Mouse (Mus musculus): ENCODE data around the gene Fnbp1. TPM values are rescaled to one million over a fixed set of nuclear protein-coding genes. Genes with fewer than 3 reads are reported as not detected.
"Not testable (repeated sequence)": the region's sequence is repeated elsewhere in the genome, so short reads cannot be mapped to it uniquely, and the experiment has no call there.

Fnbp1 gene
- total RNA-seq (2021) = 10 to 100 TPM in 1 of 2 experiments, 1 to 10 TPM in 1; 9.2 to 11.9 TPM
- long read RNA-seq, experiment 1, partial matches to known transcripts = 0 of 5 reads
- long read RNA-seq, experiment 1, other reads (novel, unspliced or antisense) = 3 of 5 reads
- long read RNA-seq, experiment 2, partial matches to known transcripts = 0 of 1 reads
- long read RNA-seq, experiment 2, other reads (novel, unspliced or antisense) = 1 of 1 reads

- DNase-seq (ENCODE audit: low spot score) = peak; percentile 80
Measured at GRCm38 (mm10) chr2:31141867-31142454, at the start of gene Fnbp1. TSS of gene Fnbp1 (minus strand) at chr2:31142008.

GRCm38 (mm10) chr2:31189654-31190053 is 47.8 kb upstream of the Fnbp1 start:
- no peak for DNase-seq (ENCODE audit: low spot score)

DNA sequence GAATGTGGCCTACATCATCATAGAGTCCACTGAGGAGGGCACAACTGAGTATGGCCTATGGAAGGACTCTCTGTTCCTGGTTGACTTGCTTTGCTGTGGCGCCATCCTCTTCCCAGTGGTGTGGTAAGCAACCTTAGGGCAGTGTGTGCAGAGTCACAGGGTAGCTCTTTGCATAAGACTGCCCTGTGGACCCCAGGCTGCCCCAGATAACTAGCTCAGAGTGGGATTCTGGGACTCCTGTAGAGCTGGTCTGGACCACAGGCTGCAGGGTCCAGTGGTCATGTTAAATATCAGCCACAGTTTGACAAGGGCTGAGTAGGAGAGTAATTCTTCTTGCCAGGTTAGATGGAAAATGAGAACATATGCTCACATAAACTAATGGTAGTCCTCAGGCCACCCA is 46.9 kb upstream of the Fnbp1 start:
- DNase-seq (ENCODE audit: low spot score) = no peak

DNA sequence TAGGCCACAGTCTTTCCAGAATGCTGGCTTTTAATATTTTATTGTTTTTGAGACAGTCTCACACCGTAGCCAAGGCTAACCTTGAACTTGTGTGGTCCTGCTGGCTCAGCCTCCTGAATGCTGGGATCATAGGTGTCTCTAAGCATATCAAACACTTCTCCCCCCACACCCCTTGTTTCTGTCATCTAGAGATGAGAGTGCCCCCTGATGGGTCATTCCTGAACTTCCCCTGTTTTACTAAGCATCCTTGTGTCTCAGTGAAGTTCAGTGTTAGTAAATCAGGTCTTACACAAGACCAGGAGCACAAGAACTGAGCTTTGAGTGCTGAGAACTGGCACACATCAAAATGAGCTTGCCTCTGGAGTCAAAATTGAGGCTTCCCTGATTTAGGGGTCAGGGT is 42.0 kb upstream of the Fnbp1 start:
- DNase-seq (ENCODE audit: low spot score) = no peak

DNA sequence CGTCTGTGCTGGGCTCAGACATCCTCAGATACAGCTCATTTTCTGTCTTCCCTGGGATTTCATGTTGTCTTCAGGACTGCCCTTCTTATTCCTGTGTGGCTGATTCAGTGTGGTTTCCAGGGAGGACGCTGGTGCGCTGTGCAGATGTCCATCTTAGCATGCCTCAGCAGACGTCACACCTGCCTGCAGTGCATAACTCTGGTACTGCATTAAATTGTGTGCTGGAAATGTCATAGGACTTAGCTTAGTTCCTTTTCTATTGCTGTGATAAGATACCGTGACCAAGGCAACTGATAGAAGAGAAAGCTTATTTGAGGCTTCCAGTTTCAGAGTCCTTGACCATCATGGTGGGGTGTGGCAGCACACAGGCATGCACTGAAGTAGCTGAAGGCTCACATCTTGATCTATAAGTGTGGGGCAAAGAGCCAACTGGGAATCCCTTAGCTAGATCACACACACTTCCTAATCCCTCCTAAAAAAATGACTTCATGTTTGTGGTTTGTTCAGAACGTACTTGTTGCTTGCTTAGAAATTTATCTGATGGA is 41.0 kb upstream of the Fnbp1 start:
- DNase-seq (ENCODE audit: low spot score) = no peak

DNA sequence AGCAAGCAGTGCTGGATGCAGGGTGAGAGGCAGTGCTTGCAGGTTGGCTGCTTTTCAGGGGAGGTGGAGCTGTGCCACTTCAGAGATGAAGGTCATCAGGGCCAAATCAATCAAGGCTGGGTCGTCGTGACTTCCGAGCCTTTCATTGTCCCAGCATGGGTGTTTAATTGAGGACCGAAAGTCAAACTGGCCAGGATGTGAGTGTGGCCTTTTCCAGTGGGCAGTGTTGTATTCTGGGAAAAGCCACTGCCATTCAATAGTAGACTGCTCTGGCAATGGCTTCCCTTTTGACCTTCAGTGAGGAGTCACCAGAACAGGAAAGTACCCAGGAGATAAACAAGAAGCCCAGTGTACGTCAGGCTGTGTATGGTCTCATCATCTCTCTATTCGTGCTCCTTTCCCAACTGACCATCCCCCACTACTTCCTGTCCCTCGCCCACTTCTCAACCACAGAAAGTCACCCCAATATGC is 38.3 kb upstream of the Fnbp1 start:
- no peak for DNase-seq (ENCODE audit: low spot score)

DNA sequence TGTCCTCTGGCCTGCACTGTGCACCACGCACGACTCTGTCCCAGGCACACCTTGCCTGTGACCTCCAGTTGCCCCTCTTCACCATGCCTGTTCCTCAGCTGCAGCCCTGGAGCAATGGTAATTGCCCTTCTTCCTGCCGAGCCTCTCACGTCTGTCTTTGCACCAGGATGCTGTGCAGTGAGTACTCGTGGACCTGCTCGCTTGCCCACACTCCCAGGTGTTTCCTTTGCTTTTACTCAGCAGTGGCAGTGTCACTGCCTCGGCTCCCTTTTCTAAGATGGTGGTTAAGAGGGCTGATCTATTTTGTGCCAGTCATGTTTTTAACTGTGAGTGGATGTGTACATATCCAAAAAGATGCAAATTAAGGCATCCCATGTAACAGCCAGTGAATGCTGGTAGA is 37.7 kb upstream of the Fnbp1 start:
- DNase-seq (ENCODE audit: low spot score) = no peak

- not testable (repeated sequence) for DNase-seq (ENCODE audit: low spot score)
Measured at GRCm38 (mm10) chr2:31178593-31178992, 36.8 kb upstream of the Fnbp1 start.

DNA sequence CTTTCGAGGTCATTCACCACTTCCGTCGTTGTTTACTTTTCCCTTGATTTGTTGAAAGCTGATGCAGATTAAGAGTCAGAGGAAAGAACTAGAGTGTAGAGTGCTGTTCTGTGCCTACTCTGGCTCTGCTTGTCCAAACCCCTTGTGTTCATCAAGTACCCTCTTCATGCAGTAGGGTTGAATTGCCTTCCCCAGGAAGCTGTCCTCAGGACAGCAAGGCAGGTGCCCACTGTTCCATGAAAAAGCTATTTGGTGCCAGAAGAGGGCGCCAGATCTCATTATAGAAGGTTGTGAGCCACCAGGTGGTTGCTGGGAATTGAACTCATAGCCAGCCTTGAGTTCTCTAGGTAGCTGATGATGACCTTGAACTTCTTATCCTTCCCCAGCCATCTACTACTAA is 31.5 kb upstream of the Fnbp1 start:
- DNase-seq (ENCODE audit: low spot score) = no peak

DNA sequence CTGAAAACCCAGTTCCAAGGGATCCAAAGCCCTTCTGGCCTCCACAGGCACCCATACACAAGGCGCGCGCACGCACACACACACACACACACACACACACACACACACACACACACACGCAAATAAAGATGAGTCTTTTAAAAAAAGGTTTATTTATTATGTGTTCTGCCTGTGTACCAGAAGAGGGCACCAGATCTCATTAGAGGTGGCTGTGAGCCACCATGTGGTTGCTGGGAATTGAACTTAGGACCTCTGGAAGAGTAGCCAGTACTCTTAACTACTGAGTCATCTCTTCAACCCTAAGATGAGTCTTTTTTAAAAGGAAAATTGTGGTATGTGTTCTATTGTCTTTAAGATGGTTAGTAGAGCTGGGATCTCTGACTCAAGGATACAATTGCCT is 30.7 kb upstream of the Fnbp1 start:
- no peak for DNase-seq (ENCODE audit: low spot score)

DNA sequence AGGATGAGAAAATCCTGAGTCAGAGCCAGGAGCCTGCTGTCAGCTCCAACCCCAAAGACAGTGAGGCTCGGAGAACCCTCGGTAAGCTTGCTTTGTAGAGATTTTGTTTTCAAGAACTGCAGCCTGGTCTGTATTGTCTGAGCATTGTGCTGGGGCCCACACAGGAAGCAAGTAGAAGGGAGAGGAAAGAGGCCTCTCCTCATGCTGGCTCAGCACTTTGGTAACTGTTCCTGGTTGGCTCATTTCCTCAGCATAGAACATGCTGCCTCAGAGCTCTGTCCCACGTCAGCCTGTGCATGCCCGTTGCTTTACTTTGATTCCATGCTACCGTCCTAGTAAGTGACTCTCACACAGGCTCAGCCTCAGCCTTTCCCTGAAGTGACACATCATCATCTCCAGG is 30.2 kb upstream of the Fnbp1 start:
- DNase-seq (ENCODE audit: low spot score) = peak; percentile 21

DNA sequence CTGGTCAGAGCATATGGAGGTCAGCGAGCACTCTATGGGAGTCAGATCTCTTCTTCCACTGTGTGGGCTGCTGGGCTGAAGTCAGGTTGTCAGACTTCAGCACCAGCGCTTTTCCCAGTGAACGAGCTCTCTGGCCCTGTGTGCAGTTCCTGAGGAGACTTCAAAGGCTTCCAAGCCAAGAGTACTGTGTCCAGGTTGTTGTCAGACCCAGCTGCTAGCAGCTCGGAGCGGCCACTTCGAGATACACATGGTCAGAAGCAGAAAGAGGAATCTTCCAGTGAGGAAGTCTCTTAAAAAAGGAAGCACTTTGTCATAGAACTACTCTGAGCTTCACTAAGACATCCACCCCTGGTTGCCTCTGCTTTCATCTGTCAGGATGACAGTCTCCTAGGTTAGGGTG is 28.4 kb upstream of the Fnbp1 start:
- no peak for DNase-seq (ENCODE audit: low spot score)

DNA sequence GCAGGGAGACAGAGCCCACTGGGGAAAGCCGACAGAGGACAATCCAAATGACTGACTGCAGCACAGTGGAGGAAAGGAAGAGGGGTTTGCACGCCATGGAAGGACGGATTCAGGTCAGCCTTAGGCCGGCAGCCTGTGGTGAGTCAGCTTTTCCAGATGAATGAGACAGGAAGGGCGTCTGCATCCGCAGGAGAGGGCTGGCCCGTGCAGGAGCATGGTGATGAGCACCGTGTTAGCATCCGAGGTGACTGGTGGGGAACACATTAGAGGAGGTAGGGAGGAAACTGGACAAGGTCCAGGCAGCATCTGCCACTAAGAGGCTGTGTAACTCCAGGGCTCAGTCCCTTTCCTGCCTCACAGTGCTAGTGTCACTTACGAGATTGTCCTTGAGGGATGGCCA is 27.2 kb upstream of the Fnbp1 start:
- no peak for DNase-seq (ENCODE audit: low spot score)

GRCm38 (mm10) chr2:31167571-31167970 is 25.8 kb upstream of the Fnbp1 start:
- not testable (repeated sequence) for DNase-seq (ENCODE audit: low spot score)

DNA sequence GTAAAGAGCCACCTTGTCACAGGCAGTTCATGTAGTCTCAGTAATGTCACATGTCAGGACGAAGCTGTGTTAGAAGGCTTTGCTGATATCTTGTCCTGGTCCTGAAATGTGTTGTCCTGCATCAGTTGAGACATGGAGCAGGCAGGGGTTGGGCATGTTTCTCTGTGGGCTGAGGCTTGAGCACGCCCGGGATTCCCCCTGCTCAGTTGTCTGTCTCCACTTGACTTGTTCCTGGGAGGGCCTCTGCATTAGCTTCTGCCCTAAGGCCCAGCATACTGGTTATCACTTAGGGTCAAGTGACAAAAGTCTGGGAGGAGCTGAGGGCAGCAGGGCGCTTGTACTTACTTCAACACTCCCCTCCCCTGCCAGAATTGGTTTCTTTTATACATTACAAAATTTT is 23.7 kb upstream of the Fnbp1 start:
- no peak for DNase-seq (ENCODE audit: low spot score)

- DNase-seq (ENCODE audit: low spot score) = no peak
Measured at GRCm38 (mm10) chr2:31164841-31165455, 23.1 kb upstream of the Fnbp1 start.

- DNase-seq (ENCODE audit: low spot score) = no peak
Measured at GRCm38 (mm10) chr2:31163361-31164118, 21.7 kb upstream of the Fnbp1 start.

GRCm38 (mm10) chr2:31161620-31162019 is 19.8 kb upstream of the Fnbp1 start:
- DNase-seq (ENCODE audit: low spot score) = no peak

DNA sequence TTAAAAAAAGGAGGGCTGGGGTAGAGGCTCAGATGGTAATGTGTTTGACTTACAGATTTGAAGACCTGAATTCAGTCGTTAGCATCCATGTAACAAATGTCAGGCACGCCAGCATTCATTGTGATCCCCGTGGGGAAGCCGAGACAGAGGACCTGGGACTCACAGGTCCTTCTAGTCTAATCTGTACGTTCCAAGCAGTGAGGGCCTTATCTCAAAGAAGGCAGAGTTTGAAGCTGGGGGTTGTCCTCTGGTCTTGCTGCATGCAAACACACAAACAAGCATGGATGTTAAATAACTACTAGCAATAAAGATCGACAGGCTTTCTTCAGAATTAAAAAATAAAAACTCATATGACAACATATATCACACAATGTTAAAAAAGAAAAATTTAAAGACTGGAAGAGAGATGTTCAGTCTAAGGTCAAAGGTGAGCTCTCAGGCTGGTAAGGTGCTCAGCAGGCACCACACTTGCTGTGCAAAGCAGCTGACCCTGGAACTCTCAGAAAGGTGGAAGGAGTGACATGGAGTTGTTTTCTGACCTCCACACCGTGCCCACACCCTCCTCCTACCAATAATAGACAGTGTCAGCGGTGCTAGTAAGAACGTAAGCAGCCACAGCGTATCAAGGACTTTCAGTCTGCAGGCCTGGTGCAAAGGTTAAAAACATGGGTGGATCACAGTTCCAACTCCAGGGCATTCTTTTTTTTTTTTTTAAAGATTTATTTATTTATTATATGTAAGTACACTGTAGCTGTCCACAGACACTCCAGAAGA is 18.5 kb upstream of the Fnbp1 start:
- DNase-seq (ENCODE audit: low spot score) = no peak

DNA sequence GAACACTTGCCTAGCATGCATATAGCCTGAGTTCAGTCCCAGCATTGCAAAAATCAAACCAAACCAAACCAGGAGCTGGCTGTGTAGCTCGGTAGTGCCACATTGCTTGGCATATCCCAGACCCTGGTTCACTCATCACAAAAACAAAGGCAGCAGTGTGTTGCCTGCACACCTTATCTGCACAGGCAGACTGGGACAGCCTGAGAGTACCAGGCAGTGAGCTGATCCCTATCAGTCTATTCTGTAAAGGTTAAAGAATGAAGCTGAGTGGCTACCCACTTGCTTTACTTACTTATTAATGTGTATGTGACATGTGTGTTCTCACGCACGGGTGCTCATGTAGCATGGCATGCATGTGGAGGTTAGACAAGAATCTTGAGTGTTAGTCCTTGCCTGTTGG is 15.0 kb upstream of the Fnbp1 start:
- no peak for DNase-seq (ENCODE audit: low spot score)

Data from gastrocnemius, adult 18-20 months (tissue).